Mouse (Mus musculus): Measurements from ENCODE around the gene Gm21679.
"Not testable (repeated sequence)": the region's sequence is repeated elsewhere in the genome, so short reads cannot be mapped to it uniquely, and the experiment has no call there.

Gm21679 gene

GRCm38 (mm10) chrY:29683270-29683669 is at the start of gene Gm21679:
Gene Gm21679 (minus strand): TSS chrY:29683370.
- DNase-seq: not testable (repeated sequence)

Data from thymus, postnatal 36 days (tissue).